Mouse (Mus musculus) layer of hippocampus, adult 8-10 months (tissue): ENCODE measurements around the gene Tas1r1. TPM values are rescaled to one million over a fixed set of nuclear protein-coding genes. Genes with fewer than 3 reads are reported as not detected.

ENCODE experiments used
- DNase-seq, 2 experiments: peaks; one replicate each; pipeline ENCODE4 v3.0.0; 2022; ENCODE audit warnings: low spot score in 2 of 2
- total RNA-seq, 4 experiments: library from RNA; stranded (reverse); gene quantifications; 2 replicates each; pipeline ENCODE4 v1.2.4; 2022

Gene Tas1r1
- total RNA-seq, 4 experiments from 2014 or later, result 0.72 to 1.1 (median 0.77) TPM

DNA sequence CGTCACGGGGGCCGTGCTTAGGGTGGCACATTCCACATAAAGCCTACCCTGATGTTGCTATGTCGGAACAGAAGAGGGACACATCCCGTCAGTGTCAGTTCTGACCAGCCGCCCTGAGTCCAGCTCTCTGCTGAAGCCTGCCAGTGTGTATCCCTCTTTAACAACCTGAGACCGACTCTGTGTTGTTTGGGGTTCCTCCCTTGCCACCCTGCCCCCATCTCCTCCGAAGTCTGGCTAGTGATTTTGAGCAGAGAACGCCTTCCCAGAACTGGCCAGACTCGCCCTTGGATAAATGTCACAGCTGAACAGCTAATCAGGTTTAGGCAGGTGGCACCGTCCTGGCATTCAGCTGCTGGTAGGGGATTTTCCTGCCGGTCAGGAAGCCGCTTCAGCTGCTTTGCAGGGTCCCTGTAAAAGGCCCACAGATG is 27.6 kb downstream of the Tas1r1 start:
- DNase-seq, result no peak

- DNase-seq, result no peak
Measured at GRCm38 (mm10) chr4:152010091-152010706, 28.2 kb downstream of the Tas1r1 start.

GRCm38 (mm10) chr4:152009076-152010051 is 29.0 kb downstream of the Tas1r1 start:
- peak; percentile 60 to 74 for DNase-seq

- DNase-seq, result peak; percentile 91
Measured at GRCm38 (mm10) chr4:152008622-152009075, 29.7 kb downstream of the Tas1r1 start, which contains the start of gene Klhl21. Klhl21 (plus strand) TSS chr4:152008803.

- no peak for DNase-seq
Measured at GRCm38 (mm10) chr4:152008148-152008500, 30.2 kb downstream of the Tas1r1 start.

DNA sequence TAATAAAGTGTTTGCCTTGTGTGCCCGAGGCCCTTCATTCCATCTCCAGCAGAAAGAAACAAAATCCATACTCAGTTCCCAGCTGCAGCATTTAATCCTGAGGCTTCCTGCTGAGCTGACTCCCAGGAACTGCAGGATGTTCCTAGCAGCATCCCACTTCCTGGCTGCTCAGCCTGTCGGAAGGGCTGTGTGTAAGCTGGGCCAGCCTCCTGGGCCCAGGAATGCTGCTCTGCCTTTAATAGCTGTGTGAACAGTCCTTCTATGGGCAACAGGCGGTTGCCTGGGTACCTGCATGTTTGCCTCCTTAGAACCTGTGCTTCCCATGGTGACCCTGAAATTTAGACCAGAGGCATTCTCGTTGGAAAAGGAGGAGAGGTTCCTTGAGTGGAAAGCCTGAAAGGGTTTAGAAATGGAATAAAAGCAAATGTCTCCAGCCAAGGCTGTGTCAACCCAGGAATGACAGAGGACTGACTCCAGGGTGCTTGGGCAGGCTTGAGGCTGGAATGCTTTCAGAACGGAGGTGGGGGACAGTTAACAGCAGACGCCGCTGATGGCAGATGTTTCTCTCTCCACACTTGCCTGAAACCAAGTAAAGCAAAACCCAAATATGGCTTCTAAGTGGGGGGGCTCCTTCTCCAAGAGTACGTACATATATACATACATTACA is 30.8 kb downstream of the Tas1r1 start:
- DNase-seq, result no peak

DNA sequence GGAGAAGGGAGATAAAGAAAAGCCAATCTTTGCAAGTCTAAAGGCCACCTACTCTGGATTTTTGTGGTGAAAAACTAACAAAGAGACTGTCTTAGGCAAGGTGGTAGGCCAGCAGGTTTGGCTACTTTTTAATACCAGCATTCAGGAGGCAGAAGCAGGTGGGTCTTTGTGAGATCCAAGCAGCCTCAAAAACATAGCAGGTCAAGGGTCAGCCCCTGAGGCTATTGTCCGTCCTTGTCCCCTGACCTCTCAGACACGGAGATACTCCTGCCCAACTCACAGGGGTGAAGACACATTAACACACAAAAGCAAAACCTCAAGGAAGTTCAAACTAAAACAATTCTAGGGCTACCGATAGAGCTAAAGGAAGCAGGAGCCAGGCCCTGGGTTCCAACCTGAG is 31.6 kb downstream of the Tas1r1 start:
- DNase-seq, result no peak

GRCm38 (mm10) chr4:152006137-152006536 is 32.2 kb downstream of the Tas1r1 start:
- DNase-seq, result no peak

- DNase-seq, result no peak
Measured at GRCm38 (mm10) chr4:152002063-152002462, 36.3 kb downstream of the Tas1r1 start.

GRCm38 (mm10) chr4:152001335-152001734 is 37.0 kb downstream of the Tas1r1 start:
- no peak for DNase-seq

DNA sequence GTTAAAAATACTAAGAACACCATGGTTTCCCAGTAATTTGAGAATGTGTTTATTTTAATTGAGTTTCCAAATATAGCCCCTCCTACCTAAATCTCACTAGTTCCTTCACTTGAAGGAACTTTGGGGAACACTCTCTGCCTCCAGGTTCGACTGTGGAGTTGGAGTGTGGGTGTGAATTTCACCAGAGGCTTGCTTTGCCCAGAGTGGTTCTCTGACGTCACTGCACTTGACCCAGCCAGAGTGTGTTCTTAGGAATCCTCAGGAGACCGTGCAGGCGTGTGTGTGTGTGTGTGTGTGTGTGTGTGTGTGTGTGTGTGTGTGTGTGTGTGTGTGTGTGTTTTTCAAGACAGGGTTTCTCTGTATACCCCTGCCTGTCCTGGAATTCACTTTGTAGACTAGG is 37.5 kb downstream of the Tas1r1 start:
- DNase-seq, result no peak

DNA sequence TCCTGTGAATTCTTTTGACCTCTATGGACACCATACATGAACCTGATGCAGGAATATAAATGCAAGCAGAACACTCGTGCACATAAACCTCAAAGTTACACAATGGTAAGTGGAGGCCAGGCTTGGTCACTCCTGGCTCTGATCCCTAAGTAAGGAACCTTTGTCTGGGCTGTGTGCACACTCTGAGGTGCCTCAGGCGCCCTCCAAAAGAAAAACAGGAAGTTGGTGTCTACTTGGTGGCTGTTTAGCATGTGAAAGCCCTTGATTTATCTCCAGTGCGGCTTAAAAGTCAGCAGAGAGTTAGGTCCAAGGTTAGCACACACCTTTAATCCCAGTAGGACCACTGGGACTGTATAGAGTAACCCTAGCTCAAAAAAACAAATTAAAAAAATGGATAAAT is 38.9 kb downstream of the Tas1r1 start:
- DNase-seq, result no peak

DNA sequence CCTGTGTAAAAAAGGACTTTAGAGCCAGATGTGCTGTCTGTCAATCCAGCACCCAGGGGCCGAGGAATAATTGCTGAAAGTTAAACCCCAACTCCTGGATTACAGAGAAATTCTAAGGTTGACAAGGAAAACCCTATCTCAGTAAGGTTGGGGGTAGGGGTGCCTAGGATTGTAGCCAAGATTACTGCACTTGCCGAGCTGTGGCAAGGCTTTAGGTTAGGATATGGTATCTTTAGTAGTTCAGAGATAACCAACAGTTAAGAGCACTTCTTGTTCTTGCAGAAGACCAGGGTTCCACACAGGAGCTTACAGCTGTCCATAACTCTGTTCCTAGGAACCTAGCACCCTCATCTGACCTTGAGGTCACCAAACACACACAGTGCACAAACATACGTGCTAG is 40.7 kb downstream of the Tas1r1 start:
- no peak for DNase-seq

DNA sequence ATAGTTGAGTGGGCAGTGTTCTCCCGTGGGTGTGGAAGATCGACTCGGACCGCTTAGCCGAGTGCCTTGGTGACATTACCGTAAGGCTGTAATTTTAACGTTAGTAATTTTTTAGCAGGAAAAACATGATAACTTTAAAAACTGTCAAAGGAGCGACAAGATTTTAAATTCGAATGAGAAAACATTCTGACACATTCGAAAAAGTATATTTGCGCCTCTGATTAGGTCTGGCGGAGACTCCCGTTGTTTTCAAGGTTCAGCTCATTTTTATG is 41.5 kb downstream of the Tas1r1 start:
- DNase-seq, result no peak

DNA sequence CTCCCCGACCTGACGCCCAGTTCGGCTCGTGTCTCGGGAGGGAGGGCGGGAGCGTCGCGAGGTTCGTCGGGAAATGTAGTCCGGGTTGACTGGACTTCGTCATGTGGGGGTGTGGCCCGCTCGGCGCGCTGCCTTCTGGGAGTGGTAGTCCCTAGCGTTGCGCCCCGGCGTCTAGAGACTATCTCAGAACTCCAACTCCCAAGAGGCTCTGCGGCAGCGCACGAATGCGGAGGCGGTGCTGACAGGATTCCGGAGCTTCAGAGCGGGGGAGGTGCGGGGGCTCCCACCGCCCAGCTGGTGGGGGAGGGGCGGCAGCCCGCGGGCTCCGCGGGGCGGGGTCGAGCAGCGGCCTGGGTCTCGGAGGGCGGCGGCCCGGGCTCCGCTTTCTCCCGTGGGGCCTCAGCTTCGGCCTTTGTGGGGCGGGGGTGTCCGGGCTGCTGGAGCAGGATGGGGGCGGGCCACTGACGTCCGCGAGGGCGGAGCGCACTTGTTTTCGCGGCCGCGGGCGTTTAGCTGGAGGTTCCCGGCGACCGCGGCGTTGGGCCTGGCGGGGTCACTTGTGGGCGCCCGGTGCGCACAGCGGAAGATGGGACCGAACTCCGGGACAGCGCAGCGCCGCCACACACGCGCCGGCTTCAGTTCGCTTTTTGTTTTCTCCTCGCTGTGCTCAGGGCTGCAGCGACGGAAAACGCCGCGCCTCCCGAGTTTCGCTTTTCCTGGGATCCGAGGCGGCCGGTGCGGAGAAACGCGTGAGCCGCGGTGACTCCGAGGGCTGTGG is 42.0 kb downstream of the Tas1r1 start, which contains the start of gene Phf13:
Phf13 (minus strand) TSS at position 86 of the 778 bp plus-strand sequence.
- peak; percentile 99 for DNase-seq

- peak in 1 of 2 experiments; percentile 53 for DNase-seq
Measured at GRCm38 (mm10) chr4:151995371-151996172, 42.8 kb downstream of the Tas1r1 start.

- no peak for DNase-seq
Measured at GRCm38 (mm10) chr4:151994228-151995171, 43.9 kb downstream of the Tas1r1 start.

DNA sequence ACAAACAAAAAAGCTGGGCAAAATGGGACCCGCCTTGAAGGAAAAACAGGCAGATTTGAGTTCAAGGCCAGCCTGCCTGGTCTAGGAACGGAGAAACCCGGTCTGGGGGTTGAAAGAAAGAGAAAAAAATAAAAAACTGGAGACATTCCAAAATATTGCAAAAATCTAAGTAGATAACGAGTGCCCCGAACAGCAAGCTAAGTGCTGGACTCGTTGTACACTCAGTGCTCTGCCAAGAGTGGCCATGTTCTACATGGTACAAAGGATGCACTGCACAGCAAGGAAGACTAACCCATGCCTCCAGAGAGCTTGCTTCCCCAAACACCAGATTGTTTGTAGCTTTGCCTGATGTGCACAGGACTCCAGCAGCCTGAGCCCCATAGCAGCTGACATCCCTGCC is 45.3 kb downstream of the Tas1r1 start:
- no peak for DNase-seq

- DNase-seq, result no peak
Measured at GRCm38 (mm10) chr4:151992091-151992490, 46.3 kb downstream of the Tas1r1 start.
